Mouse (Mus musculus) brain, embryonic 14.5 days (tissue): Measurements from ENCODE around the gene Tbx21.

Experiments
- CTCF ChIP-seq: fragments of 200-500 bp; IDR thresholded peaks from 2 replicates; pipeline ENCODE4 v1.5.1; 2012; ENCODE audit warnings: inconsistent platforms, mild to moderate bottlenecking, moderate library complexity, borderline replicate concordance; ENCODE audit not compliant: insufficient read depth, insufficient read length; ENCODE audit errors: extremely low read depth
- POLR2A ChIP-seq: fragments of 200-500 bp; IDR thresholded peaks from 2 replicates; pipeline ENCODE4 v1.6.1; 2012; ENCODE audit warnings: mild to moderate bottlenecking, inconsistent platforms, borderline replicate concordance; ENCODE audit not compliant: poor library complexity, insufficient read depth, insufficient read length, severe bottlenecking; ENCODE audit errors: extremely low read depth

DNA sequence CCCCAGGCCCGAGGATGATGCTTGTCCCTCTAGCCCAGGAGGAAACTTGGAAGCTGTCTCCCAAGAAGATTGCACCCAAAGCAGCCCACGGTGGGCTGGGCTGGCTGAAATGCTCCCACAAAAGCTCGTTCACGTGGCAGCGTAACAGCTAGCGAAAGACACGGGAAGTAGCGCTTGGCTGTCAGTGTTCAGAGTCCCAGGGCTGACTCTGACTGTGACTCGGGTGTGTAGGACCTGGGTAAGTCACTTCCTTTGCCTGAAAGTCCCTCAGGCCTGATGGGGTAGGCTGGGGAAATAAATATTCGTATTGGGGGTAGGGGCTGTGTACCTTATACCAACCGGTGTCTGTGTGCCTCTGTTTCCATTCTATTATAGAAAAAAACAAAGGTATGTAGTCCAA, 666 bp upstream of the Tbx21 start:
- no peak for TF ChIP-seq POLR2A
- no peak for TF ChIP-seq CTCF
